Mouse (Mus musculus): ENCODE measurements at regions not wholly inside any gene's neighbourhood (a gene's known extent, or its start where the extent isn't known, plus 50 kb on each side); places are given as distances from the start of the nearest gene placed in this dataset.
A peak's percentile ranks its signal among the peaks of the same experiment; 100 is the strongest.

DNA sequence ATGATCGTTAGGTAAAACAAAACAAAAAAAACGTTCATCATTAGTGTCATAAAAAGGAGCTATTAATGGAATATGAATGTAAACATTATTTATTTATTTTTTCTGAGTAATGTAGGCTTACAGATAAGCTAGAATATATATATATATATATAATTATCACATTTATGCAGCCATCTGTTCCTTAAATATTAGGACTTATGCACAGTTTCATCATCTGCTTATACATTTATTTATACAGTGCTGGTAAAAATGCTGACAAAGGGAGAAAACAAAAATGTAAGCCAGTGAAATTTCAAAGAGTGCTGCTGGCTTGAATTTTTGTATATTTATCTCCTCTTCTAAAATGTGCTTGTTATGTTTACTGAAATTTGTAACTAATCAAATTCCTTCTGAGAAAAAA, 4841.7 kb upstream of the Gm7489 start:
- no peak for DNase-seq (ENCODE audit: low read depth)

DNA sequence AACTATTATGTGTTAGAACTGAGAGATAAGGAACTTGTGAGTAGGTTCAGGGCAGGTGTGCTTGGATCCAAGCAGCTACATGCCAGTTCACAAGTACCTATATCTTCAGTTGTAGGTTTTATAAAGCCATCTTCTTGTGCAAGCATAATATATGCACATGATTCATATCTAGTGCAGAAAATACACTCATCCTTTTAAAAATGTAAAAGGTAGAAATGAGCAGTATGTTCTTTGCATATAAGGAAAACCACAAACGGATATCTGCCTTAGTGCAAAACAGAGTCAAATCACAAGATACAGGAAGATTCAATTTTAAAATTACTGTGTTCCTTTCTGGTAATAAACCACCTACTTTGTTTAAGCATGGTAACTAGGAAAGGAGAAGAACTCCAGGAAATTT, 4819.6 kb upstream of the Gm7489 start:
- no peak for DNase-seq (ENCODE audit: low read depth)

DNA sequence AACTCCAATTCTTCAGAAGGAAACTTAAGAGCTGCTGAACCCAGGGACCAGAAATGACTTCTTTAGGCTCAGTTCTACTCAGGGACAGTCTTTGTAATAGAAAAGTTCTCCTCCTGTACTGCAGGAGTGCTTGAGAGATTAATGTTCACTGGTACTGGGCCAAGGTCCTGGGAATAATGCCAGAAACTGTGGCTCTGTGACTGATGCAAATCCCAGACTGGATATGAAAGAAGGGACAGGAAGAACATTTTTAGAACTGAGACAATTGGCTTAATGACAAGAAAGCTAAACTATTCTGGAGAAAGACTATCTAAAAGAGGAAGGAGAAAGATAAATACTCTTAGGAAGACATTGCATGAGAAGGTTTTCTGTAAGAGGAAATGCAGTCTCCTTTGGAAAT, 4818.8 kb upstream of the Gm7489 start:
- DNase-seq (ENCODE audit: low read depth): peak; percentile 9

DNA sequence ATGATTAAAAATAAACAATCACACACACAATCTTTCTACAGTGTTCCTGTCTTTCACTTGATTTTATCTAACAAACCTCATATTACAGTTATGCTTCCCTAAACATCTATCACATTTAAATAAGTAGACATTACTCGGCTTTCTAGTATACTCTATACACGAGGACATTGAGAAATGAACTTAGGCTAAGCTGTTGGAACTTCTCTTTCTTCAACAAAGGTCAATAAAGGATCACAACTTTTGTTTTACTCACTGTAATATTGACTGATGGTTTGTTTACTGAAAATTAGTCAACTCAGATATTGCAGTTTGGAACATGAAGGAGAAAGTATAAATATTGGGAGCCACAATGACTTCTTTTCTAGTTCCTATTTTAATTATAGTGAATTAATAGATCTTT, 4818.3 kb upstream of the Gm7489 start:
- no peak for DNase-seq (ENCODE audit: low read depth)
